Mouse (Mus musculus) spleen, postnatal 10 days (tissue): ENCODE results near the gene Pde4d.

Experiments
- DNase-seq, 2 experiments: peaks; one replicate each; pipeline ENCODE4 v3.0.0; 2021 to 2022; ENCODE audit warnings: low spot score in 2 of 2

Gene Pde4d

DNA sequence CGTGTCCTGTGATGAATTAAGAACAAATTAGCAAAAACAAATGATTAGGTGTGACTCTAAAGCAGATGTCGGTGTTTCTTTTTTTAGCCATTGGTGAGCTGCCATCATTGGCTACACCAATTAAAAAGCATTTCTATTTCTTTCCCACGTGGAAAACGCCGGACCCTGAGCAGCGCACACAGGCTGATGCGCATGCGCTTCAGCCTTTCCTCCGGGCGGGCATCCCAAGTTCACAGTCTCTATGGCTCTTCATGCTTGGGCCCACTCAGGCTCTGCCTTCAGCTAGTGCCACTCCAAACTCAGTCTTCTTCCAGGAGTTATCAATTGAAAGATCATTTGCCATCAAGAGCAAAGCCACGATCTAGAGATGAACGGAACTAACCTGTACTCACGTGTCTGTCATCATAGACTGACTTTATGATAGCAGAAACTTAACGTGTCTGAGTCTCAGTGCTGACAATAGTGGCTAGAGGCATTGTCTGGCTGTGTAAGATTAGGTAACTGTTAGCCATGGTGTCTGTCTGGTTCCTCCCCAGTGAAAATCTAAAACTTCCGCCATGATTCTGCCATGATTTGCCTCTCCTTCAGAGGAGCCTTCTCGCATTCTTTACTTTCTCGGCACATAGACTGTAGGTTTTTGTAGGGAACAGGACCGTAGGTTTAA, 1175.8 kb downstream of the Pde4d start:
- DNase-seq, result no peak

DNA sequence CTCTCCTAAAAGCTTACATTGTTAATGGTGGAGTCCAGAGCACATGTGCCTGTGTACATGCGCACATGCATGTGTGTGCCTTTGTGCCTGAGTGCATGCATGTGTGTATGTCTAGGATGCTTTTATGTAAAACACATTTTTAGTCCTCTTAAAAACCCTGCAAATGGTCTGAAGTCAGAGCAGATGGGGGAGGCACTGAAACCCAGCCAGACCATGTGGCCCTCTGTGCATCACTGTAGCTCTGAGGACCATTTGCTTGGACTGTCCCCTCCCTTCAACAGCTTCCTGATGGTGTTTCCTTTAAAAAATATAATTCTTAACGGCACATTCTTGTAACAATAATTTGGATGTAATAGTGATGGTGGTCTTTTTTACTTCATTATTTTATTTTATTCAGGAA, 1177.5 kb downstream of the Pde4d start:
- no peak for DNase-seq

DNA sequence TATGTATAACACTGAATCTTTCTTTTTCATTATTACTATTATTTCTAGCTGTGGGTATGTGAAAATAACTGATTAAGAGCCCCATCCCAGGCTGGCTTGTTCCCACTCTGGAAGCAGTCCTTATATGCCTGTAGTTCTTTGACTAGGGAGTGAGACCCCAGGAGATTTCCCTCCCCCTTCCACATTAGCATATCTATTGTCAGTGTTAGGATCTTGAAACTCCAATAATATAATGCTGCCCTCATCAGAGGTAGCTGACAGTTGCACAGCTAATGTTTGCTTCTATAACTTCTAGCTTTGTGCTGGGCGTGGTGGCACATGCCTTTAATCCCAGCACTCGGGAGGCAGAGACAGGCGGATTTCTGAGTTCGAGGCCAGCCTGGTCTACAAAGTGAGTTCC, 1178.9 kb downstream of the Pde4d start:
- no peak for DNase-seq

DNA sequence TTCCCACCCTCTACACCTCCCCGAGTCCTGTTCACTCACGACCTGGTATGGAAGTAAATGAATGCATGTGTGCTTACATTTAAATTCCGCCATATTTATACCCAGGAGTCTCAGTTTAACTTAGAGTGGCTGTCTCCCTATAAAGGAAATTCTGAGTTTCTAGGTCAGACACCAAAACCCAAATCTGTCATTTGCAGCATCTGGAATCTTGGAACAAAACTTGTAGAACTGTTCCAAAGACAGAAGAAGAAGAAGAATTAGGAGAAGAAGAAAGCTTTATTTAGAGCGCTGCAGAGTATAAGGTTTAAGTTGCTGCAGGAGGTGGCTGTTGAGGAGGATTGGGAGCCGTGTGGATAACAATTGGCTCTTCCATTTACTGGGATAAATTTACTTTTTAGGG, 1179.5 kb downstream of the Pde4d start:
- DNase-seq, result no peak

DNA sequence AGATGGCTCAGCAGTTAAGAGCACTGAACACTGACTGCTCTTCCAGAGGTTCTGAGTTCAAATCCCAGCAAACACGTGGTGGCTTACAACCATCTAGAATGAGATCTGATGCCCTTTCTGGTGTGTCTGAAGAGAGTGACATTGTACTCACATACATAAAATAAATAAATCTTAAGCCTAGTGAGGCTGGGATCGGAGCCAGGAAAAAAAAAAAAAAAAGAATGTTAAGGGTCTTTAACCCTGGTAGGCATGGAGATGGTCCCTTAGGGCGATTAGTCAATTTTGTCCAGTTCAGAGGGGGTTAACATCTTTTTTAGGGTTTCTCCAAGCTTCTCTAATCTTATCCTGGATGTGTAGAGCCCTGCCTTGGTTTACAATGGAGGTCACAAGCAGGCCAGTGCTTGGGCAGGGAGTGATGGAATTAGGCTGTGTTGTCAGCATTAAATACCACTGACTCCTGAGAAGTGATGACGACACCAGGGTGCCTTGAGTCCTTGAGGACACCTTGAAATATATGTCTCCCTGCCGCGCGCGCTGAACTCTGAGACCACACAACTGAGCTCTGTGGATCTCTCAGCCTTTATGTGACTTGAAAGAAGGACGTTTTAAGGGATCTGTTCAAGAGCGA, 1181.8 kb downstream of the Pde4d start:
- no peak for DNase-seq

DNA sequence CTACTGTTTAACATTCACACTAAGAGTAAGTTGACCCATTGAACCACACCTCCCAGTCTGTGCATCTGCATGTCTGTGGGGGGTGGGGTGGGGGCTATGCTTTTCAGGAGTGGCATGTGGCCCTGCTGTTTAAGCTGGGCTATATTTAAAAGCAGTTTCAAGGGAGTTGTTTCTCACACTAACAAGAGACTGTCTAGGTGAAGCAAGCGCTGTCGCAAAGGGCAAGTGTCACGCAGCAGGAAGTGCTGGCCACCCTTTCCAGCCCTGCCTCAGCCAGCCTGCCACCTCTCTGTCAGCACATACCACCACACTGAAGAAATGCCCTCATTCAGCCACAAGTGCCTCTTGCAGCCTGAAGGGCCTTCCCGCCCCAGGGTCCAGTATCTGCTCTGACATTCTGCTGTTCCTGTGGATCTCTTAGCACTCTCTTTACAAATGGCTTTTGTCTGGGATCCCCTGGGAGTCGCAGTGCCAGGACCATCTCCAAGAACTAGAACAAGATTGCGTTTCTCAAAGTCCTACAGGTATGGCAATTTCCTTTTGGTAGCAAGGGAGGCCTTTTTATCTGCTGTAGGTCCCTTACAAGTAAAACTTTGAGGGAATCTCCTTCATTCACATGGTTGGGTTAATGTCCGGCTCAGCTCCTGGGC, 1182.8 kb downstream of the Pde4d start:
- DNase-seq, result peak in 1 of 2 experiments; percentile 36

DNA sequence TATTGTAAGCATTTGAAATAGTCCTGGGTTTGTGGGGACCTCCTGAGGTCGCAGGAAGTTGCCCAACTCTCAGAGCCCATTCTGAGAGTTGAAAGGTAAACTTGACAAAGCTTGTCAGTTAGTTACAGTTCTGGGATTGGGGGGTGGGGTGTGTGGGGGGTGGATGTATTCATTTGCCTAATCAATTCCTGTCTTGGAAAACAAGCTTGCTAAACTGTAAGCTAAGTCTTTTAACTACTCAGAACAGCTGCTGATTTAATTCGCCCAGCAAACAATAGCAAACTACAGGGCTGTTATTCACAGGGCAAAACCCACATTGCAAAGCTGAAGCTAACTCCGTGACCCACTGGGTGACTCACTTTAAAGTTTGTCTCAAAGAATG, 1183.3 kb downstream of the Pde4d start:
- DNase-seq, result no peak

DNA sequence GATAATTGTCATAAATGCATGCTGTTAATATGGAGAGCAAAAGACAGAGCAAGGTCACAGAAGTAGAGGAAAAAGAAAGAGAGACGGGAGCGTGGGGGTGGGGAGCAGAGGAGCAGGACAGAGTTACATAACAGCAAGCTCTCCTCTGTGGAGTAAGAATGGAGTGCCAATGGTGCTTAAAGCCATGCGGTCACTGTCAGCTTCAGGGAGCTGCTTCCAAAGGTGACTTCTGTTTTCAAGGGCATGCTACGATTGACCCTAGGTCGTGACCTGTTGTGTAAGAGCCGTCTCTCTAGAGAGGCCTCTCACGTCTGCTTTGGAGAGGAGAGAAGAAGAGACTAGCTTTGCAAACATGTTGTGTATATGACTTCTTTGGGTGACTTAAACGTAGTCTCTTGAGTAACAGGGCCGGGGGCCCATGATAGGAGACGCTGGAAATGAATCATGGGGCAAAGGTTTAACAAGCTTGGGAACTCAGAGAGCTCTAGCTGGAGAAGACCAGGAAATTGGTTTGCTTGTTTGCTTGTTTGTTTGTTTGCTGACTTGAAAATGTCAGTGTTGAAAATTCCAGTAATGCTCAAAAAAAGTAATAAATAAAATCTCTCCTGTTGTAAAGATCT, 1186.3 kb downstream of the Pde4d start:
- DNase-seq, result no peak

DNA sequence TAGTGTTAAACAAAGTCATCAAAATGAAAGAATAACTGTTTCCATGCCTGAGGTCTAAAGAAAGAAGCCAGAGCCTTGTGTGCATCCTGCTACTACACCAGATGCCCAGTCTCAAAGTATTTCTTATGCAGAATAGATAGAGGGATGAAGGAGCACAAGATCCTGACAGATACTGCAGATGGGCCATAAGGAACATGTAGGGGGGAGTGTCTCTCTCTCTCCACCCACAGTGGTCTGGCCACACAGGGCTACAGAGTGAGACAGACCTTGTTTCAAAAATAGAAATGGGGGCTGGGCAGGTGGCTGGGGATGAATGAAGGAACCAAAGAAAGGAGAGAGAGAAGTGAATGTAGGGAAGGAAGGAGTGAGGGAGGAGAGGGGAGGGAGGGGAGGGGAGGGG, 1188.5 kb downstream of the Pde4d start:
- DNase-seq, result no peak

DNA sequence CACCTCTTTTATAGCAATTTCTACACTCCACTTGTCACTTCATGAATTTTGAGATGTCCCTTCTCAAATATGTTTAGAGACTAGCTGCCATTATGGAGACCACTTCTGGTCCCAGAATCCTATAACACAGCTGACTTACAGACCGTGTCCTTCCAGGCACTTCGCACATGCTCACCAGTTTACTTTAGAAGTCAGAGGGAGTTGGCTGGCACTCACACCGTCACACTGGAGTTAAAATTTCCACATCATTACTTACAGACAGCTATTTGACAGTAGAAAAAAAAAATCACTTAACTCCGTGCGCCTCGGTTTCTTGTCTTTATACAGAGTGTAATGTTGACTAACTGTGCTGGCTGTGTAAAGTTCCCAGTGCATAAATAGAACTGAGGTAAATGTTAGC, 1189.5 kb downstream of the Pde4d start:
- DNase-seq, result no peak

DNA sequence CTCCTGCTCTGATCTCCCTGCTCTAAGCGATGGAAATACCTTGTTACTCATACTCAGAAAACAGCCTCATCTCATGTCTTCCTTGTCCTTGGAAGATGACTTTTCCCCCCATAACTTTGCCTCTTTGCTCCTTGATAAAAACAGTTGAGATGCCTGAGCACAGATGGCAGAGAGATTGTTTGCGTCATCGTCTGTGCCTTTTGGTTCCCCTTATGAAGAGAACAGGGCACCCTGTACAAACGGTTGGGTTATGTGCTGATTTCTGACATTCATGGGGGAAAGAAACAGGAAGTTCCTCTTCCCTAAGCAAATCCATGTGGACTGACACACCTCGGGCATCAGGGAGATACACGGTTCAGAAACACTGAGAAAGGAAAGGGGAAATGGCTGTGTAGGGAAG, 1191.8 kb downstream of the Pde4d start:
- DNase-seq, result no peak

DNA sequence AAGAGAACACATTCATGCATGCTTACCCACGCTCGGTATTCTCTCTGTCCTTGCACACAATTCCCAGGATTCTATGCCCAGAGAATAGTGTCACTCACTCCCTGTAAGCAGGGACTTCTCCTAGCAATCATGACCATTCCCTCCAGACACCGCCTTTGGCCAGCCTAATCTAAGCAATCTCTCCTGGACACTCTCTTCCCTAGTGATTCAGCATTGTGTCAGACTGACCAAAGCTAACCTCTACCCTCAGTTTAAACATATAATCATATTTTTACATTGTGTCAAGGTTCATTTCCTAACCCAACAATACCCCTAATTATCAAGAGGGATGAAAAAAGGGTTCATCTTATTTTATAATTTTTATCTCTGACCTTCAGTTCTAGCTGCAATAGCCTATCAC, 1193.7 kb downstream of the Pde4d start:
- DNase-seq, result no peak

DNA sequence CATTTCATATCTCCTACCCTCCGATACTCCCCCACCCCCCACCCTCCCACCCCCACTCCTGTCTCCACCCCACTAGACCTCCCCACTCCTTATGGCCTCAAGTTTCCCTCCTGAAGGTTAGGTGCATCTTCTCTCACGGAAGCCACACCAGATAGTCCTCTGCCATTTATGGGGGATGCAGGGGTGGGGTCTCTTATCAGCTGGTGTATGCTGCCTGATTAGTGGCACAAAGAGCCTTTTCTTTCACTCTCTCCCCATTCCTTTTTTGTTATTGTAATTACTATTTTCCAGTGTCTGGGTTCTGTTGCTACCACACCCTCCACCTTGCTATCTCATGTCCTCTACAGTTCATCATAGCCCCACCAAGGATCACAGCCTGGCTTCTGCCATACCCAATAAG, 1194.3 kb downstream of the Pde4d start:
- no peak for DNase-seq

DNA sequence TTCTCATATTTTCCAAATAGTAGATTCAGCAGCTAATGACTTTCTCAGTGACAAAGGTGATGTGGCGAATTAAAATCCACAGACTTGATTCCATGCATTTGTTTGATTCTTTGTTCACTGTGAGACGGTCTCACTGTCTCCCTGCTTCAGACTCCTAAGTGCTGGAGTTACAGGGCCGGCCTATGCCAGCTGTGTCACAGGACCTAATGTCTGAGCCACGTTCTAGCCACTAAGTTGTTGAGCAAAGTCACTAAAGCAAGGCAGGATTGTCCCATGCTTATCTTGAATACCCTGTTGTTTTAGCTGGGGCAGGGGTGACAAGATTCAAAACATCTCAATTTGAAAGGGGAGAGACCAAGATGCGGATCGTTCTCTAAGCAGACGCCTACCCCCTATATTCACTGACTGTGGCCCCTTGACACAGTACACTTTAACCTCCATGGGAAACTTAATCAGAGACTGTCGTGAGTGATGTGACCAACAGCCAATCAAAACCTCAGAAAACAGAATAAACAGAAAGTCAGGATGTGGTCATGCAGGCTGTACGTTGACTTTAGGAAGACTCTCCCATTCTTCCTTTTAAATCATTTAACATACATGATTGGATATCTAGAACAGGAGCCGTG, 1195.6 kb downstream of the Pde4d start:
- no peak for DNase-seq

DNA sequence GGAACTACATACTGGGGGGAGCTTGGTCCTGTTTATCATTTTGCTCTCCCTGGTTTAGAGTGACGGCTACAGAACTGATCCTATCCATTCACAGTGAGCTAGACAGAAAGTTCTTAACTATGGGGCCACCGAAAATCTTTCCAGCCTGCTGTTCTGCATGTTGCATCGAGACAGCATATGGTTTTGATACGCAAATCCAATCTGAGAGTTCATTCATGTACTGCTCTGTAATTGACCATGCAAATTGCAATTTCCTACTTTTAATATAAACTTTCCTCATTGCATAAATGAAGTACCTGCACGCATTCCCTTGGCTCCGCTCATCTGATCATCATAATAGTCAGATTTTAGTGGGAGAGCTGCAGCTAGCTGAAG, 1196.1 kb downstream of the Pde4d start:
- DNase-seq, result no peak

DNA sequence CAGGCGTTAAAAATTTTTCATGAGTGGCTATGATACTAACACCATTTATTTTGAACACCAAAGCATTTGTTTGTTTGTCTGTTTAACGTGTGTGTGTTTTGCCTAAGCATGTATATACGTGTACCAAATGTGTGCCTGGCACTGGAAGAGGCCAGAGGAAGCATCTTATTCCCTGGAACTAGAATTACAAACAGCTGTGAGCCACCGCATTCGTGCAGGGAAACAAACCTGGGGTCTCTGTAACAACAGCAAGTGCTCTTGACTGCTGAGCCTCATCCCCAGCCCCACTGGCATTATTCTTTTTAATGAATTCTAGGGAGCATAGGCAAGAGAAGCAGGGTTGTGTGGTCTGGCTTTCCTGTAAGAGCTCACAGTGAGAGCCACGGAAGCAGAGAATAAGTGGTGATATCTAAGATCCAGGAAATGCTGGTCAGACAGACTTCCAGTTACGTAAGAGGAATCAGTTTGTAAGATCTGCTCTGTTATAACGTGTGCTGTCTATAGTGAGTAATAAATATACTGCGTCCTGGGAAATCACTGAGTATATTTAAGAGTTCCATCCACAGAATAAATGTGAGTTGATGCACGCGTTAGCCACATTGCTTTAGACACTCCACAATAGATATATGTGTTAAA, 1197.0 kb downstream of the Pde4d start:
- DNase-seq, result no peak

DNA sequence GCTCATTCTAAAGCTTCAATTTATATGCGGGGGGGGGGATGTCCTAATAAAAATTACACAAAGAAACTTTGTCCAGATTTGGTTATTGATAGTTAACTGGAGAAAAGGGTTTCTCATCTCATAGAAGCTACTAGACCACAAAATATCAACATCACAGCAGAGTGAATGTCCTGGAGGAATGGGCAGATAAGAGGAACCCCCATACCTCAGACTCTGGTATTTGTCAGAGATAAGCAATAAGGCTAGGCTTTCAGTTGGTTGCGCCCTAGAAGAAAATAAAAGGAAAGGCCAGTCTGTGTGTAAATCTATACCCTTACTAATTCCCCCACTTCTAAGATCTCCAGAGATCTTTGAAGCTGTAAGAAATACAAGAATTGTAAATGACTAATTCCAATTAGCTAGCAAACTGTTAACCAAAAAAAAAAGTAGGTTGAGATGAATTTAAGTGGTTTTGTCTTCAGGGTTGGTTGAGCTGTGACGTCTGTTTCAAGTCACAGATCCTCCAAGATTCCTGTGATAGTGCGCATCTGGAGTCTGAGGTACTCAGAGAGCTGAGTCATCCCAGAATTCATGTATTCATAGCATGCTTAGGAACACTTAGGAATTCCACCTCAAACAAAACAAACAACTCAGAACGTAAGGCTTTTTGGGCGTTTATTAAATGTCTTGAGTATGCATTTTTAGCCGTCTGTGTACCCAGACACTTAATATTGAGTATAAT, 1197.9 kb downstream of the Pde4d start:
- DNase-seq, result no peak

DNA sequence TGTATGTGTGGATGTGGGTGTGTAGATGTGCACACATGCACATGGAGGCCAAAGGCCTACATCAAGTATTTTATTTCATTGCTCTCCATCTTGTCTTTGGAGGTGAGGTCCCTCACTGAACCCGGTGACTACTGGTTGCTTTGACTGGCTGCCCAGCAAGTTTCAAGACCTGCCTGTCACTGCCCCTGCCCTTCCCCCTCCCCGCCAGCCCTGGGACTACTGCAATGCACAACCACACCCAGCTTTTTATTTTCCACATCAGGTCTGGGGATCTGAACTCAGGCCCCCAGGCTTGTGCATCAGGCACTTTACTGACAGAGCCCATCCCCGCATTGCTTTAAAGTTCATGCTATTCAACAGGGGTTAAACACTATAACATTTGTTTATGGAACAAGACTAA, 1198.6 kb downstream of the Pde4d start:
- no peak for DNase-seq

DNA sequence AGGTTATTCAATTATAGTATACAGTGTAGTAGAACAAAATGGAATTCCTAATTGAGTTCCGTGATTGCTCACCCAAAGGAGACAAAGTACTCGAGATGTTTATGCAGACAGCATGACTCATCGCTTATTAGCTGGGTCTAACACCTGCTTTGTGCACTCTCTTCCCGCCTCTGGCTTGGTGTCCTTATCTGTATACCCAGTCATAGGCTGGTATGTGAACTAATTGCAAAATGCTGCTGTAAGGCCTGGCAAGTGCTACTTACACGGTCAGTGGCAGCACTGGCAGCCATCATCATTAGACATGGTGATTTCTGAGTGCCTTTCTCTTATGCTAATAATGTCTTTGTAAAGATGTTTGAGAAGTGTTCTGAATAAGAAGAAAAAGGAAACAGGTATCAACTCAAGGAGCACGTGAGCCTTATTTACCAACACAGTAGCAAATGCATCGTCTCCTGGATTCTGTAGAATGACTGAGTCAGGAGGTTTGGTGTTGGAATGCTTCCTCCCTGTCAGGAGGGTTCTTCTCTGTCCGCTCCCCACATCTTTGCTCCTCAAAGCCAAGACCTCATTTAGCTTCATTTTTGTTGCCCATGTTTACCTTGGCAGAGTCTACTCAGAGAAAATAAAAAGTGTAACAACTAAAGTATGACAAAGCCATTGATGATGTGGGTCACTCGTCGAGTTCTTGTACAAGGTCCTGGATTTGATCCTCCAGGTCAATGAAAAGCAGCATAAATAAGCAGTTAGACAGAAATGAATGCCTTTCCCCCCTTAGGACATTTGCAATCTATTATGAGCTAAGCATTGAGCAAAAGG, 1202.2 kb downstream of the Pde4d start:
- peak in 1 of 2 experiments; percentile 58 for DNase-seq

DNA sequence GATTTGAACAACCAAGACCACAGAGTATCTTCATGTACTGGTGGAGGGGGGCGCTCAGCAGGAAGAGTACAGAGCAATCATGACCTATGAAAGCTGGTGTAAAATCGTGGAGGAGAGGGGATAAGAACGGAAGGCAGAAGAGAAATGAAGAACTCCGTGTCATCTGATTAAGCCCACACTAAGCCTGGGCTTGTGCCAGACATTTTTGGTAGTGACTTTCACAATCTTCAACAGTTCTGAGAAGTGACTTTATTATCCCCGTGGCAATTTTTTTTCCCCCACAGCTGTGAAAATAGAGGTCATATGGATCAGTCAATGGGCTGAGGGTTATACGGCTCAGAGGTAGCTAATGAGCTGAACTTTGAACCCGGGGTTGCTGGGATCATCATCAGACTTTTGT, 1202.9 kb downstream of the Pde4d start:
- peak in 1 of 2 experiments; percentile 39 for DNase-seq

DNA sequence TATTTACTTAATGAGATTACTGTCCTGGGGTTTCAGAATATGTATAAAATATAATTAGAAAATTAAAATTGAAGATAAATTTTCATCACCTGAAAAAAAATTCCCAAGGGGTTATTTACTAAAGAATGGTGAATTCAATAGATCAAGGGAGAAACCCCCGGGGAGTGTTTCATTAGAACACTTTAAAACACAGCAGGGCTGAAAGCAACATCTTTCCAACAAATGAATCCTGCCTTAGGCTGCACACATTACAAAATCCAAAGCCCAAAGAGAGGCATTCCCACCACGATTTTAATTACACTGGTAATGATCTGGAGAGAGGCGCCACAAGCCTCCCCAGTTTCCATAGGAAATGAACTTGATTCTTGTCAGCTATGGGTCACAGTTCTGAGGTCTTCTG, 1205.6 kb downstream of the Pde4d start:
- DNase-seq, result no peak
